Mouse (Mus musculus) thymus, adult 2 months (tissue): ENCODE measurements around the gene Qrfp. TPM values are rescaled to one million over a fixed set of nuclear protein-coding genes. Genes with fewer than 3 reads are reported as not detected.

ENCODE experiments used
- DNase-seq: peaks from one replicate; pipeline ENCODE4 v3.0.0; 2021
- H3K27ac ChIP-seq: fragments of 200-500 bp; 2 replicates; pipeline ENCODE4 v1.5.1; 2012; ENCODE audit warnings: low read length, control low read depth; ENCODE audit not compliant: control insufficient read depth, insufficient read depth
- H3K27me3 ChIP-seq: fragments of 200-500 bp; 2 replicates; pipeline ENCODE4 v1.6.1; 2012; ENCODE audit warnings: mild to moderate bottlenecking, low read length, moderate library complexity, mixed read lengths; ENCODE audit not compliant: control insufficient read depth, insufficient read depth
- H3K36me3 ChIP-seq: fragments of 200-500 bp; 2 replicates; pipeline ENCODE4 v1.6.1; 2012; ENCODE audit warnings: mild to moderate bottlenecking, low read length, moderate library complexity; ENCODE audit not compliant: control insufficient read depth, insufficient read depth
- H3K4me1 ChIP-seq: fragments of 200-500 bp; replicated peaks from 2 replicates; pipeline ENCODE4 v1.6.1; 2012; ENCODE audit warnings: low read length; ENCODE audit not compliant: control insufficient read depth, insufficient read depth
- H3K4me3 ChIP-seq: fragments of 200-500 bp; 2 replicates; pipeline ENCODE4 v1.5.1; 2012; ENCODE audit warnings: mild to moderate bottlenecking, low read length, control low read depth, moderate library complexity; ENCODE audit not compliant: control insufficient read depth, insufficient read depth
- CTCF ChIP-seq: fragments of 200-500 bp; IDR thresholded peaks from 2 replicates; pipeline ENCODE4 v1.5.1; 2012; ENCODE audit warnings: mild to moderate bottlenecking, control low read depth, low read length, moderate library complexity, borderline replicate concordance; ENCODE audit not compliant: control insufficient read depth, poor library complexity, insufficient read depth; ENCODE audit errors: extremely low read depth
- POLR2A ChIP-seq: fragments of 200-500 bp; IDR thresholded peaks from 2 replicates; pipeline ENCODE4 v1.6.1; 2012; ENCODE audit warnings: mild to moderate bottlenecking, low read length, control low read depth, moderate library complexity; ENCODE audit not compliant: control insufficient read depth, poor library complexity, insufficient read depth; ENCODE audit errors: extremely low read depth
- WGBS: fragments of 180-500 bp; shearing (Covaris S2); methylation state at CpG from one replicate; pipeline ENCODE4 v1.1.7; 2018; 5-methylcytosine and 5-hydroxymethylcytosine counted together
- polyA plus RNA-seq: library from polyadenylated mRNA; depleted of rRNA; stranded (reverse); fragments of >200 nt; gene quantifications from 2 replicates; pipeline ENCODE4 v1.2.3, GENCODE M21; 2012

Qrfp gene
- polyA plus RNA-seq, 1 experiment: 0.73 TPM

DNA sequence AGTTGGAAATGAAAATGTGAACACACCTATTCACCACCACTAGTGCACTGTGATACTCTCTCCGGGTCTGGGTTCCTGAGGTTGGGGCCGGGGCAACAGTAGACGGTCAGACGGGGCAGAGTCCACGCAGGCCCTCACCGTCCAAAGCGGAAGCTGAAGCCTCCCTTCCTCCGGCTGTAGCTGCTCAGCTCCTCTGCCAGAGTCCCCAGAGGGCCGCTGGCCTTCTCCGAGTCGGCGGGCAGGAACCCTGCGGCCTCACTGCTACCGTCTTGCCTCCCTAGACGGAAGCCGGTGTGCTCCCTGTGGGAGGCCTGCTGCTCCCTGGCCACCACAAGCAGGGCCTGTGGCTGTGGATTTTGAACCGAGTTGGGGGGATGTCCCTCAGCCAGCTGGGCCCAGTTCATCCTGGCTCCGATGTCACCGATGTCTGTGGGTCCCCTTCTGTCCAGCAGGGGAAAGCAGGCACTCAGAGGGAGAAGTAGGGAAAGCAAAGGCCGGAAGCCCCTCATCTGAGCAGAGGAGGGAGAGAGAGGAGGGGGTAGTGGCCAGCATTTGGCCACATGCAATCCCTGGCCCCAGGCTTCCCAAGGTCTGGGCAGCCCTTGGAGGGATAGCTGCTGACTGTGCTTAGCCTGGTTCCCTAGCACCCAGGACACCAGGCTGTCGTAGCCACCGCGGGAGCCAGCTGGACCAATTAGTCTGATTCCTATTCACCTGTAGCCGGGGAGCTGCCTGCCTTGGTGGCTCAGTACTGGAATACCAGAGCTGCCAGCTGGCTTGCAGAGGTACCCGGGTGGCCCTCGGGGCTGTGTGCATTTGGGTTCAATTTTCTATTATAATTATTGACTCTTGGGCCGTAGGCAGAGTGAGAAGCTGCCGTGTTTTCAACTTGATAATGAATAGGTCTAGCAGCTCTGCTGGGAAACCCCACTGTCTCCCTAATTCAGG is 1.7 kb downstream of the Qrfp start:
- no peaks in the 10 kb centered on the region; the same call in 1 of the 2 replicates for H3K36me3 ChIP-seq
- H3K27ac ChIP-seq: no peak overlapping the region
- H3K27me3 ChIP-seq: no peaks in the 10 kb centered on the region
- 84% methylated on average over 28 of the region's 28 CpGs for WGBS
- TF ChIP-seq POLR2A: no peak
- no peak for TF ChIP-seq CTCF
- no peak for DNase-seq
- no peak overlapping the region for H3K4me3 ChIP-seq
- H3K4me1 ChIP-seq: peaks cover 18% of the 10 kb centered on the region

DNA sequence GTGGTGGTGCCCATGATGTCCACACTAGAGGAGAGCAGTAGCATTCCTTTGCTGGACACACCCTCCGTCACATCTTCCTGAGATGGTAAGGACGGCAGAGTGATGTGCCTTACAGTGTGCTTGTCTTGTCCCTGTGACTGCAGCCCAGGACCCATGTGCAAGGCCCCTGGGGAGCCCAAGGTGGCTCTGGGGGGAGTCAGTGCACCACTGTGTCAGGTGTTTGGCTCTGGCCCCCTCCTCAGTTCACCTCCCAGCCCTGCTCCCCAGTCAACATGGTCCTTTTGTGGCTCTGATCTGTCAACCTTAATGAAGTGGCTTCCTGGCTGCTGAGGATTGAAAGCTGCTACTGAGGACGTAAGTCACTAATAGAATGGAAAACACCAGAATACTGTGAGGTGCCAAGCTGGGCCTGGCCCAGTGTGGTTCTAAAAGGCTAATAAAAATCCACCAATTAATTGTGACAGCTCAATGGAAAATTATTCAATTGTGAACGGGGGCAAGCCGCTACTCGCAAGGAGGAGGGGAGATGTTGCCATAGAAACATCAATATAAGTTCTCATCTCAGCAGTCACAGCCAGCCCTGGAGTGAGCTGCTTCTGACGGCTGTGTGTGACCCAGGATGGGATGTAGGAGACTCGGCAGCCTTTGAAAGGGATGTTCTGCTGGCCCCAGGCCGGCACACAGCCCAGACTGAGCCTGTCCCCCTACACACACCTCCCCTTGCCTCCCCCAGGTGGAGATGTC is 3.6 kb downstream of the Qrfp start:
- WGBS: 89% methylated on average over 9 of the region's 9 CpGs
- Histone ChIP-seq H3K4me3 (no peak overlapping the region), H3K36me3 (peaks cover 4% of the 10 kb centered on the region), H3K4me1 (peaks cover 18% of the 10 kb centered on the region), H3K27me3 (no peaks in the 10 kb centered on the region), H3K27ac (no peak overlapping the region)
- TF ChIP-seq CTCF (no peak), POLR2A (no peak)
- DNase-seq: no peak

DNA sequence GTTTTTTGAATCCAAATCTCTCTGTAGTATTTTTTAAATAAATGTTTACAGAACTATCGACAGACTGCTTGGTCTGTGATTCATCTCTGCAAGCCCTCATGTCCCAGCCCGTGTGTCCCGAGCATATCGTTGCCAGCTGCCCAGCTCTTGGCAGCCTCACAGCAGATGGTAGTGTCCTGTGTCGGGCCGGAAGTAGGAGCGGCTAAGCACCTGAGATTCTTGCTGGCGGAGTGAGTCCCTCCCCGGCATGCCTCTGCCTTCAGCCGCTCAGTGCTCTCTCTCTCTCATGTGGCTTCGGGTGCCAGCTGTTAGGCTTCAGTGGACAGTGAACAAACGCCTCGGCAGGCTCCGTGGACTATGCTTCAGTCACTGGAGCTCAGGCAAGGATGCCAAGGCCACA is 6.9 kb downstream of the Qrfp start:
- H3K36me3 ChIP-seq: peaks cover 33% of the 10 kb centered on the region
- no peak for DNase-seq
- WGBS: 91% methylated on average over 14 of the region's 14 CpGs

DNA sequence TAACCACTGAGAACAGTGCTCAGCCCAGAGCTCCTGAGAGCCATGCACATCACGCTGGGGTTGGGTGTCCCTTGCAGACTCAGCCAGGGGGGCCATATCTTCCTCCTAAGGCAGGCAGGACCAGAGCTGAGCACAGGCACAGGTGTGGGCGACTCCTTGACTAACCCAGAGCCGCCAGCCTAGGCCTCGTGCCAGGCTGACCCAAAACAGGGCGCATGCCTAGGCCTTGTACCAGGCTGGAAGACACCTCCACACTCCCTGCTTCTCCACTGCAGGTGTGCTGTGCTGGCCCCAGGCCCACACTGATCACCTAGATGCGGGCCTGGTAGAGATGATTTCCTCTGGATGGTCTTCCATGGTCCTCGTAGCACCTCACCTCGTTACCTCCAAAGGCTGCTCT is 7.6 kb downstream of the Qrfp start:
- Histone ChIP-seq H3K36me3 (peaks cover 40% of the 10 kb centered on the region), H3K4me1 (no peaks in the 10 kb centered on the region), H3K27ac (no peak overlapping the region), H3K4me3 (no peak overlapping the region), H3K27me3 (no peaks in the 10 kb centered on the region)
- WGBS: 97% methylated on average over 8 of the region's 8 CpGs
- TF ChIP-seq POLR2A (no peak), CTCF (no peak)
- DNase-seq: no peak

More for the DNA sequence above, 6.9 kb downstream of the Qrfp start:
- no peak overlapping the region for H3K4me3 ChIP-seq
- TF ChIP-seq CTCF (no peak), POLR2A (no peak)
- H3K4me1 ChIP-seq: no peaks in the 10 kb centered on the region
- H3K27ac ChIP-seq: no peak overlapping the region
- H3K27me3 ChIP-seq: no peaks in the 10 kb centered on the region

DNA sequence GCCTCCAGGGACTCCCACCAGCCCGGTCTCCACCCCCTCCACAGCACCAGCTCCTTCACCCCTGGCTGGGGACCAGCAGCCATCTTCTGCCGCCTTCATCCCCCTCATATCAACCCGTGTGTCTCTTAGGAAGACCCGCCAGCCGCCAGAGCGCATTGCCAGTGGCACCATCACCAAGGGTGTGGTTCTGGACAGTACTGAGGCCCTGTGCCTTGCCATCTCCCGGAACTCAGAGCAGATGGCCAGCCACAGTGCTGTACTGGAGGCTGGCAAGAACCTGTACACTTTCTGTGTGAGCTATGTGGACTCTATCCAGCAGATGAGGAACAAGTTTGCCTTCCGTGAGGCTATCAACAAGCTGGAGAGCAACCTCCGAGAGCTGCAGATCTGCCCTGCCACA is 9.0 kb downstream of the Qrfp start:
- Histone ChIP-seq H3K4me3 (no peak overlapping the region), H3K36me3 (peaks cover 54% of the 10 kb centered on the region), H3K27me3 (no peaks in the 10 kb centered on the region), H3K27ac (no peak overlapping the region), H3K4me1 (no peaks in the 10 kb centered on the region)
- TF ChIP-seq POLR2A: no peak
- TF ChIP-seq CTCF: no peak
- WGBS: 96% methylated on average over 9 of the region's 9 CpGs
- no peak for DNase-seq

DNA sequence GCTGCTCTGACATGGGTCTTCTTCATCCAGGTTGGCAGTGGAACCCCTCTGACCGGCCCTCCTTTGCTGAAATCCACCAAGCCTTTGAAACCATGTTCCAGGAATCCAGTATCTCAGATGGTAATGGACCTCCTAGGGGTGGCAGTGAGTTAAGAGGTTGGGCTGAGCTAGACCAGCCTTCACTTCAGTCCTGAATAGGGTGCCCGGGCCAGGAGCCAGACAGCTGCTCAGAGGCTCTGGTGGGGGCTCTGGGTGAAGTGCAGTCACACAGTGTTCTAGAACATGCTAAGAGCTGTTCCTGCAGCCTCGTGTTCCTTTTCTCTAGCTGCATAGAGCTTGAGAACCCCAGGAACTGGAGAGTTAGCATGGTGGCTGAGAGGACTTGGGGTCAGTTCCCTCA is 13.4 kb downstream of the Qrfp start:
- H3K4me3 ChIP-seq: no peak overlapping the region
- no peaks in the 10 kb centered on the region for H3K4me1 ChIP-seq
- TF ChIP-seq POLR2A: no peak
- TF ChIP-seq CTCF: no peak
- no peak for DNase-seq
- H3K27me3 ChIP-seq: no peaks in the 10 kb centered on the region
- H3K27ac ChIP-seq: no peak overlapping the region
- H3K36me3 ChIP-seq: peaks cover 78% of the 10 kb centered on the region
- WGBS: 95% methylated on average over 3 of the region's 3 CpGs
